Mouse (Mus musculus) MEL (cell line): Measurements from ENCODE around the gene Cdh23.

Source experiments
- CTCF ChIP-seq, 3 experiments: IDR thresholded peaks in 2 of 3; conservative IDR thresholded peaks in 1 of 3; 2 replicates each; pipeline ENCODE4 v1.5.1; 2011 to 2012; ENCODE audit warnings: low read length in 3 of 3, low read depth in 2 of 3, mild to moderate bottlenecking in 2 of 3, improper control_type of control experiment in 1 of 3, inconsistent platforms in 1 of 3, mixed read lengths in 1 of 3, moderate library complexity in 1 of 3; ENCODE audit not compliant: control insufficient read depth in 1 of 3, insufficient read depth in 1 of 3, poor library complexity in 1 of 3, severe bottlenecking in 1 of 3
- EP300 ChIP-seq, 2 experiments: IDR thresholded peaks; 2 replicates each; pipeline ENCODE4 v1.6.1; 2011; ENCODE audit warnings: improper control_type of control experiment in 2 of 2, low read length in 2 of 2, low read depth in 1 of 2, mild to moderate bottlenecking in 1 of 2
- GABPA ChIP-seq: IDR thresholded peaks from 2 replicates; pipeline ENCODE4 v1.6.1; 2012; ENCODE audit warnings: low read depth, mild to moderate bottlenecking, inconsistent platforms, low read length, improper control_type of control experiment, moderate library complexity
- MAX ChIP-seq: IDR thresholded peaks from 2 replicates; pipeline ENCODE4 v1.6.1; 2011; ENCODE audit warnings: low read length, improper control_type of control experiment
- MXI1 ChIP-seq: IDR thresholded peaks from 2 replicates; pipeline ENCODE4 v1.6.1; 2011; ENCODE audit warnings: mild to moderate bottlenecking, low read depth, low read length, improper control_type of control experiment
- POLR2A ChIP-seq, 2 experiments: IDR thresholded peaks; 2 replicates each; pipeline ENCODE4 v1.6.1; 2011 to 2012; ENCODE audit warnings: low read length in 2 of 2, mild to moderate bottlenecking in 2 of 2, control low read depth in 1 of 2, improper control_type of control experiment in 1 of 2, low read depth in 1 of 2, moderate library complexity in 1 of 2; ENCODE audit not compliant: control insufficient read depth in 1 of 2, insufficient read depth in 1 of 2, poor library complexity in 1 of 2
- SIN3A ChIP-seq: IDR thresholded peaks from 2 replicates; pipeline ENCODE4 v1.6.1; 2012; ENCODE audit warnings: low read length, improper control_type of control experiment, inconsistent platforms
- SMC3 ChIP-seq: IDR thresholded peaks from 2 replicates; pipeline ENCODE4 v1.6.1; 2011; ENCODE audit warnings: low read depth, low read length, improper control_type of control experiment
- TBP ChIP-seq: IDR thresholded peaks from 2 replicates; pipeline ENCODE4 v1.8.0; 2011; ENCODE audit warnings: low read depth, low read length, improper control_type of control experiment
- TCF12 ChIP-seq: IDR thresholded peaks from 2 replicates; pipeline ENCODE4 v1.6.1; 2014; ENCODE audit warnings: low read depth, mild to moderate bottlenecking, inconsistent platforms, low read length, improper control_type of control experiment, moderate library complexity
- ZMIZ1 ChIP-seq: IDR thresholded peaks from 2 replicates; pipeline ENCODE4 v1.6.1; 2012; ENCODE audit warnings: low read depth, mild to moderate bottlenecking, inconsistent platforms, low read length, improper control_type of control experiment, moderate library complexity

- no peak for TF ChIP-seq GABPA
- no peak for TF ChIP-seq CTCF (IDR thresholded peaks at IDR 0.05 in 2 of 3, conservative IDR thresholded peaks at IDR 0.05 in 1 of 3; ENCODE audit: control insufficient read depth in 1 of 3, insufficient read depth in 1 of 3, low read depth in 2 of 3, low read length in 3 of 3, poor library complexity in 1 of 3, severe bottlenecking in 1 of 3)
- no peak for TF ChIP-seq MAX
- TF ChIP-seq SIN3A = no peak
- no peak for TF ChIP-seq MXI1
- TF ChIP-seq TBP = no peak
- TF ChIP-seq POLR2A (IDR thresholded peaks at IDR 0.05; ENCODE audit: control insufficient read depth in 1 of 2, insufficient read depth in 1 of 2, low read depth in 1 of 2, low read length in 2 of 2, poor library complexity in 1 of 2) = no peak
- no peak for TF ChIP-seq ZMIZ1
- no peak for TF ChIP-seq SMC3
- TF ChIP-seq TCF12 = peak; percentile 56
- TF ChIP-seq EP300 (IDR thresholded peaks at IDR 0.05; ENCODE audit: low read depth in 1 of 2, low read length in 2 of 2) = peak; percentile 25 to 45; a peak in 3 of 4 replicates
Measured at GRCm38 (mm10) chr10:60256088-60256487, 440.2 kb downstream of the Cdh23 start.
